Mouse (Mus musculus) midbrain, embryonic 10.5 days (tissue): ENCODE data around the gene Gkap1. TPM values are rescaled to one million over a fixed set of nuclear protein-coding genes. Genes with fewer than 3 reads are reported as not detected.

Source experiments
- DNase-seq: peaks from one replicate; pipeline ENCODE4 v3.0.0-alpha.2; 2017; ENCODE audit warnings: low spot score
- H3K27ac ChIP-seq: fragments of 300-500 bp; sonication (generic); replicated peaks from 2 replicates; pipeline ENCODE4 v1.5.1; 2016; ENCODE audit warnings: mild to moderate bottlenecking
- H3K27me3 ChIP-seq: fragments of 300-500 bp; sonication (generic); 2 replicates; pipeline ENCODE4 v1.6.1; 2016; ENCODE audit warnings: low read depth, mild to moderate bottlenecking; ENCODE audit not compliant: poor library complexity, severe bottlenecking
- H3K36me3 ChIP-seq: fragments of 300-500 bp; sonication (generic); 2 replicates; pipeline ENCODE4 v1.6.1; 2016; ENCODE audit warnings: mild to moderate bottlenecking, moderate library complexity
- H3K4me1 ChIP-seq: fragments of 300-500 bp; sonication (generic); 2 replicates; pipeline ENCODE4 v1.6.1; 2016
- H3K4me3 ChIP-seq: fragments of 300-500 bp; sonication (generic); 2 replicates; pipeline ENCODE4 v1.5.1; 2016; ENCODE audit warnings: mild to moderate bottlenecking, moderate library complexity
- H3K9me3 ChIP-seq: fragments of 300-500 bp; sonication (generic); replicated peaks from 2 replicates; pipeline ENCODE4 v1.6.1; 2016; ENCODE audit warnings: mild to moderate bottlenecking
- WGBS: fragments of 180-500 bp; shearing (Covaris S2); methylation state at CpG from one replicate; pipeline ENCODE4 v1.1.7; 2016; 5-methylcytosine and 5-hydroxymethylcytosine counted together
- polyA plus RNA-seq: library from polyadenylated mRNA; unstranded; fragments of >200 nt; fragmentation: Nextera tagmentation; extraction: Ambion mirVana; gene quantifications from 2 replicates; pipeline ENCODE4 v1.2.1, GENCODE M21; 2016

Gene Gkap1
- polyA plus RNA-seq, 1 experiment from 2014 or later, result 27.4 TPM

- Histone ChIP-seq H3K4me1 (peaks cover 40% of the 10 kb centered on the region), H3K27ac (no peak overlapping the region), H3K27me3 (peaks cover 6% of the 10 kb centered on the region; the same call in 1 of the 2 replicates), H3K4me3 (peak overlapping the region; percentile 99), H3K9me3 (no peaks in the 10 kb centered on the region), H3K36me3 (peaks cover 7% of the 10 kb centered on the region; the same call in 1 of the 2 replicates)
- no peak for DNase-seq
- 81% methylated on average over 8 of the region's 8 CpGs for WGBS
These were observed 61.7 kb downstream of the Gkap1 start for GRCm38 (mm10) chr13:58213801-58214200.

GRCm38 (mm10) chr13:58212530-58212929, 63.0 kb downstream of the Gkap1 start:
- no peaks in the 10 kb centered on the region for H3K9me3 ChIP-seq
- peaks cover 6% of the 10 kb centered on the region; the same call in 1 of the 2 replicates for H3K27me3 ChIP-seq
- no peak overlapping the region for H3K4me3 ChIP-seq
- WGBS, result 87% methylated on average over 2 of the region's 2 CpGs
- H3K36me3 ChIP-seq, result peaks cover 10% of the 10 kb centered on the region; the same call in 1 of the 2 replicates
- H3K4me1 ChIP-seq, result peaks cover 40% of the 10 kb centered on the region
- no peak overlapping the region for H3K27ac ChIP-seq
- no peak for DNase-seq

- Histone ChIP-seq H3K4me1 (peaks cover 30% of the 10 kb centered on the region), H3K27me3 (no peaks in the 10 kb centered on the region), H3K27ac (no peak overlapping the region), H3K4me3 (no peak overlapping the region), H3K9me3 (no peaks in the 10 kb centered on the region), H3K36me3 (peaks cover 13% of the 10 kb centered on the region; the same call in 1 of the 2 replicates)
- 93% methylated on average over 5 of the region's 5 CpGs for WGBS
- no peak for DNase-seq
These were observed 65.1 kb downstream of the Gkap1 start for GRCm38 (mm10) chr13:58210441-58210840.

DNA sequence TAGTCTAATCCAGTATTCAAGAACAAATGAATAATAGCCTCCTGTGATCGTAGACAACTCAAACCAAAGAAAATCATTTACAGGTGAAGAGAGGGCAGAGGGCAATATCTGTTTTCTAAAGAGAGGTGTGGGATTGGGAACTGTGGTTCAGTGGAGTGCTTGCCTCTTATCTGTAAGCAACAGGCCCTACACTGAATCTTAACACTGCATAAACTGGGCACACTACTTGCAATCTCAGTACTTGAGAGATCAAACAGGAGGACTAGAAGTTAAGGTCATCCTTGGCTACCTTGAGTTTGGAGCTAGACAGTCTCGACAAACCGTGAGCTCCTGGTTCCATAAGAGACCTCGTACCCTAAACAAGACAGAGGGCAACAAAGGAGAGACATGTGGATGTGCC, 69.4 kb downstream of the Gkap1 start:
- no peak overlapping the region for H3K4me3 ChIP-seq
- H3K27me3 ChIP-seq, result no peaks in the 10 kb centered on the region
- no peak overlapping the region for H3K27ac ChIP-seq
- 90% methylated on average over 4 of the region's 4 CpGs for WGBS
- no peaks in the 10 kb centered on the region for H3K9me3 ChIP-seq
- no peak for DNase-seq
- H3K36me3 ChIP-seq, result 0 out of 2 replicates have a peak, but pooled peaks cover 10% of the 10 kb centered on the region
- no peaks in the 10 kb centered on the region for H3K4me1 ChIP-seq

- Histone ChIP-seq H3K36me3 (0 out of 2 replicates have a peak, but pooled peaks cover 6% of the 10 kb centered on the region), H3K27me3 (no peaks in the 10 kb centered on the region), H3K9me3 (no peaks in the 10 kb centered on the region), H3K4me1 (no peaks in the 10 kb centered on the region), H3K4me3 (no peak overlapping the region), H3K27ac (no peak overlapping the region)
- 68% methylated on average over 4 of the region's 4 CpGs for WGBS
- DNase-seq, result no peak
These were observed 70.5 kb downstream of the Gkap1 start for GRCm38 (mm10) chr13:58204986-58205385.

DNA sequence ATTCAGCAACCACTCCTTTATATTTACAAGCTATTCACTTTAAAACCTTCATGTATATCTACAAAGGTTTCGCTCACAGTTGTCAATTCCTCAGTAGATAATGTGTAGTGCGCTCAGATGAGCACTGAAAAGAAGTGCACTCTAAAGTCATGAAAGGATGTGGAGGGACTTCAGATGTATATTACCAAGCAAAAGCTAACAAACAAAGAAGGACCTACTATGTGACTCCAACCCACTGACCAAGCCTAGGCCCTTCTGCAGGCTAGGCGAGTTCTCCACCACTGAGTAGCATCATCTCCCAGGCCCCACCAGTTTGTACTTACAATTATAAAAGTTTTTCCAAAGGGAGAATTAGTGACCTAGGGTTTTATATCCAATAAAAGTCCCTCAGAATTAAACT, 71.3 kb downstream of the Gkap1 start:
- Histone ChIP-seq H3K4me1 (no peaks in the 10 kb centered on the region), H3K27ac (no peak overlapping the region), H3K27me3 (no peaks in the 10 kb centered on the region), H3K36me3 (0 out of 2 replicates have a peak, but pooled peaks cover 6% of the 10 kb centered on the region), H3K9me3 (no peaks in the 10 kb centered on the region), H3K4me3 (no peak overlapping the region)
- WGBS, result 92% methylated on average over 3 of the region's 3 CpGs
- no peak for DNase-seq

DNA sequence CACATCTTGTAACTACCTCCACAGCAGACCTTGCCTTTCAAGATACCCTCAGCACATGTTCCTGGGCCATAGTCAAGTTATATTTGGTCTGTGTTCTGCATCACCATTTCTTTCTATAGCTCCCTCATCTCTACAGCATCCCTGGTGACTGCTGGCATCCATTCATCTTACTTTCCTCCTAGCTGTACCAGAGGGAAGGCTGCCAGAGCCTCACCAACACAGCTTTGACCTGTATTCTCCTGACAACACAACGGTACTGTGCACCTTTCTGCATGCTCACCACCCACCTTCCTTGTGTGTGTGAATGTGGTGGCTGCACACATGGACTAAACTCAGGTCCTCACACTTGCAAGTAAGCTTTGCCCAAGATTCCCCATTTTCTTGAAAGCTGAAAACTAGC, 72.6 kb downstream of the Gkap1 start:
- no peaks in the 10 kb centered on the region for H3K27me3 ChIP-seq

DNA sequence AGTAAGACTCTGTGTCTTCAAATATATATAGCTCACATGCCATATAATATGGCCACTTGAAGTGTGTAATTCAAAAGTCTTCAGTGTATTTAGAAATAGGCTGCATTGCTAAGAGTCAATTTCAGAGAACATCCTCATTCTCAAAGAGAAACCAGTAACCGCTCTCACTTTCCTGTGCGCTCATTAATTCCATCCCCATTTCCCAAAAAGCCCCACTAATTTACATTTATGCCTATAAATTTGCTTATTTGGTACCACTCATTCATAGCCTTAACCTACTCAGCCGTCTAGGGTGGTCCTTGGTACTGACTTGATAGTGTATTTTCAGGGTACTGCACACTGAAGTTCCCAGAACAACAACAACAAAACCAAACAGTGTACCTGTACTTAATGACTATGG, 73.6 kb downstream of the Gkap1 start:
- H3K9me3 ChIP-seq, result no peaks in the 10 kb centered on the region
- no peaks in the 10 kb centered on the region for H3K4me1 ChIP-seq
- no peak for DNase-seq
- no peak overlapping the region for H3K27ac ChIP-seq
- no peaks in the 10 kb centered on the region for H3K27me3 ChIP-seq
- 94% methylated on average over 3 of the region's 3 CpGs for WGBS
- H3K4me3 ChIP-seq, result no peak overlapping the region
- peaks cover 16% of the 10 kb centered on the region for H3K36me3 ChIP-seq

More for the DNA sequence above, 72.6 kb downstream of the Gkap1 start:
- Histone ChIP-seq H3K27ac (no peak overlapping the region), H3K4me1 (no peaks in the 10 kb centered on the region), H3K9me3 (no peaks in the 10 kb centered on the region), H3K36me3 (peaks cover 8% of the 10 kb centered on the region), H3K4me3 (no peak overlapping the region)
- WGBS, result 81% methylated on average over 1 of the region's 1 CpGs
- DNase-seq, result no peak

GRCm38 (mm10) chr13:58201343-58201742, 74.2 kb downstream of the Gkap1 start:
- 92% methylated on average over 6 of the region's 6 CpGs for WGBS

DNA sequence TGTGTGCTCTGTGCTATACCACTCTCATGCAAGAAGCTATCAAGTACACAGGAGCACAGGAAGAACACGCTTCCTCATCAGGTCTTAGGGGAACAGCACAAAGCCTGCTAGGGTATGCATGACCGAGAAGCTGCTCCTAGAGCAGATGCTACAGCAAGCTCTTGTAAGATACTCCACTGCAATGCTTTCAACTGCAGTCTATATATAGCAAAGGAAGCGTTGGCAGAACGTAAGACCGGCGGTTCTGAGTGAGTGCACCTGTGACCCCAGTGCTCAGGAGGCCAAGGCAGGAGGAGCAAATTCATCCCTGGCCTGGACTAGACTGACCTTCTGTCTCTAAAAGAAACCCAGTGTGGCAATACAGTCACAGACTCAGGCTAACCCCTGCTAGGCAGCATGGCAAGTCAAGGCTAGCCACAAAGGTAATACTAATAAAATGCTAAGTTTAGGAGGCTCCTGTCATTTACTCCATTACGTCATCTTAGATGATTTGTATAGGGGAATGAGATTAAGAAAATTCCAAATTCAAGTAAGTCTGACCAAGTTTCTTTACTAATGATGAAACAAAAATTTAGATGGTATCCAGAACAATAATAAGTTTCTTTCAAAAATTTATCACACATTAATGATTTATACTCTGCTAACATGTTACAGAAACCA, 77.4 kb downstream of the Gkap1 start:
- peaks cover 49% of the 10 kb centered on the region for H3K36me3 ChIP-seq
- no peaks in the 10 kb centered on the region for H3K4me1 ChIP-seq
- no peaks in the 10 kb centered on the region for H3K27me3 ChIP-seq
- WGBS, result 90% methylated on average over 7 of the region's 7 CpGs
- no peak overlapping the region for H3K27ac ChIP-seq
- H3K4me3 ChIP-seq, result no peak overlapping the region
- no peak for DNase-seq
- H3K9me3 ChIP-seq, result no peaks in the 10 kb centered on the region

More at GRCm38 (mm10) chr13:58201343-58201742, 74.2 kb downstream of the Gkap1 start:
- H3K27me3 ChIP-seq, result no peaks in the 10 kb centered on the region
- peaks cover 20% of the 10 kb centered on the region for H3K36me3 ChIP-seq
- no peak overlapping the region for H3K27ac ChIP-seq
- H3K9me3 ChIP-seq, result no peaks in the 10 kb centered on the region
- H3K4me3 ChIP-seq, result no peak overlapping the region
- no peak for DNase-seq
- no peaks in the 10 kb centered on the region for H3K4me1 ChIP-seq

- no peaks in the 10 kb centered on the region for H3K4me1 ChIP-seq
- H3K9me3 ChIP-seq, result no peaks in the 10 kb centered on the region
- WGBS, result 87% methylated on average over 3 of the region's 3 CpGs
- DNase-seq, result no peak
- no peak overlapping the region for H3K27ac ChIP-seq
- H3K27me3 ChIP-seq, result no peaks in the 10 kb centered on the region
- H3K36me3 ChIP-seq, result peaks cover 58% of the 10 kb centered on the region
- H3K4me3 ChIP-seq, result no peak overlapping the region
These were observed 78.3 kb downstream of the Gkap1 start for GRCm38 (mm10) chr13:58197211-58197610.

GRCm38 (mm10) chr13:58194908-58195307, 80.6 kb downstream of the Gkap1 start:
- Histone ChIP-seq H3K4me3 (no peak overlapping the region), H3K4me1 (no peaks in the 10 kb centered on the region), H3K27me3 (no peaks in the 10 kb centered on the region), H3K9me3 (no peaks in the 10 kb centered on the region), H3K27ac (no peak overlapping the region), H3K36me3 (peaks cover 81% of the 10 kb centered on the region)
- WGBS, result 90% methylated on average over 3 of the region's 3 CpGs
- no peak for DNase-seq

DNA sequence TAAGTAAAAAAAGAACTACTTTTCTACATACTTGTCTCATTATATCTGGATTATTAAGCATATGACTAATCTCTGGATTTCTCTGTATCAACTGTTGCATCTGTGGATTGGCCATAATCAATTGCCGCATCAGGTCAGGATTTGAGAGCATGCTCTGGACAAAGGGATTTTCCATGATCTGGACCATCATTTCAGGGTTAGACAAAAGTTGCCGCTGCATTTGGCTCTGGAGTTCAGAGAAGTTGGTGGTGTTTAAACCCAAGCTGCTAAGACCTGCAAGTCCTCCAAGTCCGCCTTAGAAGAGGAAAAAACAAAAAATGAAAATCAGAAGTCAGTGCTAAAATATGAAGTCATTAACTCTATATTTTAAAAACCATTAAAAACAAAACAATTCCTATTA, 82.3 kb downstream of the Gkap1 start:
- Histone ChIP-seq H3K9me3 (no peaks in the 10 kb centered on the region), H3K36me3 (peaks cover 94% of the 10 kb centered on the region), H3K27me3 (no peaks in the 10 kb centered on the region), H3K4me1 (0 out of 2 replicates have a peak, but pooled peaks cover 2% of the 10 kb centered on the region), H3K27ac (no peak overlapping the region), H3K4me3 (no peak overlapping the region)
- DNase-seq, result no peak
- whole genome bisulfite sequencing, result 95% methylated on average over 3 of the region's 3 CpGs
